Mouse (Mus musculus): Measurements from ENCODE around the gene Dnajc2. TPM values are rescaled to one million over a fixed set of nuclear protein-coding genes. Genes with fewer than 3 reads are reported as not detected.
A peak's percentile ranks its signal among the peaks of the same experiment; 100 is the strongest.

The Dnajc2 gene
- polyA plus RNA-seq, 1 experiment from 2014 or later, result 34.2 TPM

DNA sequence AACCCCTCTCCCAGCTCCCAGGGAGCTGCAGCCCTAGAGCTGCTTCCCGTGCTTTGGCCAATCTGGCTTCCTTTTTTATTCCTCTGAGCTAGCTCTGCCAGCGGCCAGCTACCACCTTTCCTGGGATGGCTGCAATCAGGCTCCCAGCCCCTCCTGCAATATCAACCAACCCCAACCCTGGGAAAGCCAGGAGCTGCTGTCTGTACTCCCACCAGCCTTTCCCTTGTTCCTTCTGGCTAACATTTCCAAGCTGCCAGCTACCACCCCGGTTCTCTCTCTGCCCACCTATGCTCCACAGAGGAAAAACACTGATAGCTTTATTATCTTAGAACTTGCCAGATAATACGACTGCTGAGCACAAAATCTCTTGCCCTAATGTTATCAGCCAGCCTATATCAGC, 19.8 kb upstream of the Dnajc2 start:
- peaks cover 25% of the 10 kb centered on the region for H3K36me3 ChIP-seq (ENCODE audit: insufficient read depth, low read length)
- H3K27ac ChIP-seq (ENCODE audit: low read length), result no peak overlapping the region

DNA sequence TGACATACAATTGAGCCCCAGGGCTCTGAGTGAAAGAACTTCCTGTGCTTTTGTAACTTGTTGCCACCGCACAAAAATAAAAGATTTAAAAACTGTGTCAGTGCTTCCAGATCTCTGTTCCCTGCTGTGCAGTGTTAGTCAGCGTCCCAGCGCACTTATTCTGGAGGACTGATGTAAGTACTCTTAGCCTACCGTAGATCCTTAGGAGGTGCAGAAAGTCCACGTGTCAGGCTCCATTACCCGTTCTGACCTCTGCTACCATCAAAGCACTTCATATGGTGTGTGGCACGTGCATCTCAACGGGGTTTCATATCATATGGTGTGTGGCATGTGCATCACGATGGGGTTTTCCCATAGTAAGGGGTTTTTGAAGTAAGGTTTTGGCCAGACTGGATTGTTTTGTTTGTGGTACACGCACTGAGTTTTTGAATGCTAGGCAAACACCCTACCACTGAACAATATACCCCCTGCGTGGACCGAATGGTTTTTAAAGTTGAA, 18.7 kb upstream of the Dnajc2 start:
- ATAC-seq (no peak), DNase-seq (ENCODE audit: low spot score) (no peak)
- H3K9me3 ChIP-seq (ENCODE audit: low read length), result no peaks in the 10 kb centered on the region
- H3K4me1 ChIP-seq (ENCODE audit: insufficient read depth, low read depth, low read length), result no peaks in the 10 kb centered on the region
- H3K27me3 ChIP-seq (replicated peaks; ENCODE audit: insufficient read depth, low read length), result no peaks in the 10 kb centered on the region
- H3K9ac ChIP-seq (replicated peaks; ENCODE audit: low read depth), result no peak overlapping the region
- no peak overlapping the region for H3K27ac ChIP-seq (ENCODE audit: low read length)
- WGBS, result 83% methylated on average over 12 of the region's 12 CpGs
- H3K4me2 ChIP-seq (replicated peaks; ENCODE audit: low read depth, low read length), result no peak overlapping the region
- no peak overlapping the region for H3K4me3 ChIP-seq (ENCODE audit: low read depth, low read length)
- TF ChIP-seq CTCF (IDR thresholded peaks at IDR 0.05), result no peak
- TF ChIP-seq EP300 (IDR thresholded peaks at IDR 0.05), result no peak
- H3K36me3 ChIP-seq (ENCODE audit: insufficient read depth, low read length), result peaks cover 34% of the 10 kb centered on the region

More for the DNA sequence above, 19.8 kb upstream of the Dnajc2 start:
- no peaks in the 10 kb centered on the region for H3K9me3 ChIP-seq (ENCODE audit: low read length)
- DNase-seq (ENCODE audit: low spot score) (no peak), ATAC-seq (no peak)
- no peak overlapping the region for H3K4me2 ChIP-seq (replicated peaks; ENCODE audit: low read depth, low read length)
- H3K4me1 ChIP-seq (ENCODE audit: insufficient read depth, low read depth, low read length), result no peaks in the 10 kb centered on the region
- no peak overlapping the region for H3K4me3 ChIP-seq (ENCODE audit: low read depth, low read length)
- TF ChIP-seq EP300 (IDR thresholded peaks at IDR 0.05) (no peak), CTCF (IDR thresholded peaks at IDR 0.05) (no peak)
- WGBS, result 72% methylated on average over 4 of the region's 4 CpGs
- no peak overlapping the region for H3K9ac ChIP-seq (replicated peaks; ENCODE audit: low read depth)
- H3K27me3 ChIP-seq (replicated peaks; ENCODE audit: insufficient read depth, low read length), result no peaks in the 10 kb centered on the region

DNA sequence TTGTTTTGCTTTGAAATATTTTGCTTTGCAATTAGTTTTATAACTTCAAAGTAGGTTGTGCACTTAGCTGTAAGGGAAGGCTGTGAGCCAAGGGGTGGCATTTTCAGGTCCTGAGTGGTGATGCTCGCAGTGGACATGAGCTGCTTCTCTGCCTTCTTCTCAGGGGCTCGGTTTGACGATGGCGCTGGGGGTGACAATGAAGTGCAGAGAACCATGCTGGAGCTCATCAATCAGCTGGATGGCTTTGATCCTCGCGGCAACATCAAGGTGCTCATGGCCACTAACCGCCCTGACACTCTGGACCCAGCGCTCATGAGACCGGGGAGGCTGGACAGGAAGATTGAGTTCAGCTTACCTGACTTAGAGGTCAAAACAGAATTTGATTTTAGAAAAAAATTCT, 17.9 kb upstream of the Dnajc2 start:
- no peaks in the 10 kb centered on the region for H3K4me1 ChIP-seq (ENCODE audit: insufficient read depth, low read depth, low read length)
- H3K9ac ChIP-seq (replicated peaks; ENCODE audit: low read depth), result no peak overlapping the region
- H3K36me3 ChIP-seq (ENCODE audit: insufficient read depth, low read length), result peaks cover 34% of the 10 kb centered on the region
- H3K27me3 ChIP-seq (replicated peaks; ENCODE audit: insufficient read depth, low read length), result no peaks in the 10 kb centered on the region
- H3K27ac ChIP-seq (ENCODE audit: low read length), result no peak overlapping the region
- TF ChIP-seq EP300 (IDR thresholded peaks at IDR 0.05) (no peak), CTCF (IDR thresholded peaks at IDR 0.05) (no peak)
- no peak for DNase-seq (ENCODE audit: low spot score)
- 87% methylated on average over 9 of the region's 9 CpGs for WGBS
- no peak overlapping the region for H3K4me3 ChIP-seq (ENCODE audit: low read depth, low read length)
- no peak overlapping the region for H3K4me2 ChIP-seq (replicated peaks; ENCODE audit: low read depth, low read length)
- no peaks in the 10 kb centered on the region for H3K9me3 ChIP-seq (ENCODE audit: low read length)
- no peak for ATAC-seq

DNA sequence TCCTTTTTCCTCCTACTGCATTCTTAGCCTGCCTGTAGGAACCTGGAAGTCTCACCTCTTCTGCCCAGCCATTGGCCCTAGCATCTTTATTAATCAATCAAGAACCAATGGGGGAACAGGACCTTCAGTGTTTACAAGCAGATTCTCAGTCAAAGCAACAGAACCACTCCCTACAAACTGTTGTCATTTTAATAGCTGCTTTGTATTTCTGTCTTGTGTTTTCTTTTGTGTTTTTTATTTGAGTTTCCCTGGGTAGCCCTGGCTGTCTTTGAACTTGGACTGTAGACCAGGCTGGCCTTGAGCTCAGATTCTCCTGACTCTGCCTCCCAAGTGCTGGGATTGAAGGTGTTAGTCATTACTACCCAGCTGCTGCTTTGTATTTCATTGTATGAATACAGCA, 7.1 kb upstream of the Dnajc2 start:
- no peak for DNase-seq (ENCODE audit: low spot score)
- Histone ChIP-seq H3K27me3 (replicated peaks; ENCODE audit: insufficient read depth, low read length) (no peaks in the 10 kb centered on the region), H3K36me3 (ENCODE audit: insufficient read depth, low read length) (peaks cover 15% of the 10 kb centered on the region; the same call in 1 of the 2 replicates), H3K9me3 (ENCODE audit: low read length) (no peaks in the 10 kb centered on the region), H3K4me1 (ENCODE audit: insufficient read depth, low read depth, low read length) (0 out of 2 replicates have a peak, but pooled peaks cover 6% of the 10 kb centered on the region), H3K27ac (ENCODE audit: low read length) (no peak overlapping the region), H3K9ac (replicated peaks; ENCODE audit: low read depth) (no peak overlapping the region), H3K4me2 (replicated peaks; ENCODE audit: low read depth, low read length) (no peak overlapping the region), H3K4me3 (ENCODE audit: low read depth, low read length) (no peak overlapping the region)
- TF ChIP-seq CTCF (IDR thresholded peaks at IDR 0.05), result no peak
- no peak for TF ChIP-seq EP300 (IDR thresholded peaks at IDR 0.05)
- ATAC-seq, result no peak

DNA sequence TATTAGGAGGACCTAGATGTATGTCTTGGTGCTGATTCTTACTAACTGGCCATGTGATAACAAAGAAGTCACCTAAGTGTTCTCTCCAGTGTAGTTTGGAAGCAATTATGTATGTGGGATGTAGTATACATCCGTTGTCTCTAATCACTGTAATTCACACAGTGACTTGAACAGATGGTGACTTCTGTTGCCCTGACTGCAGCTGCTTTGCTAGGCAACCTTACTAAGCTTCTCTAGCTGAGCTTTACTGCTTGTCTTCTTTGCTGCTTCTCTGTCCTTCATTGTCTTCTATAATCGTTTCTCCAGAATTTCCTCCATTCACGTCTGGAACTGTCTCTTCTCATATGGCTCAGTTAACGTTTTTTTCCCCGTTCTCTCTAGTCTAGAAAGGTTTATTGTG, 4.0 kb upstream of the Dnajc2 start:
- no peak for ATAC-seq
- 78% methylated on average over 5 of the region's 5 CpGs for WGBS
- Histone ChIP-seq H3K4me2 (replicated peaks; ENCODE audit: low read depth, low read length) (no peak overlapping the region), H3K27ac (ENCODE audit: low read length) (no peak overlapping the region), H3K36me3 (ENCODE audit: insufficient read depth, low read length) (0 out of 2 replicates have a peak, but pooled peaks cover 3% of the 10 kb centered on the region), H3K4me3 (ENCODE audit: low read depth, low read length) (no peak overlapping the region), H3K4me1 (ENCODE audit: insufficient read depth, low read depth, low read length) (0 out of 2 replicates have a peak, but pooled peaks cover 6% of the 10 kb centered on the region), H3K27me3 (replicated peaks; ENCODE audit: insufficient read depth, low read length) (no peaks in the 10 kb centered on the region), H3K9ac (replicated peaks; ENCODE audit: low read depth) (no peak overlapping the region), H3K9me3 (ENCODE audit: low read length) (no peaks in the 10 kb centered on the region)
- no peak for DNase-seq (ENCODE audit: low spot score)
- TF ChIP-seq EP300 (IDR thresholded peaks at IDR 0.05) (no peak), CTCF (IDR thresholded peaks at IDR 0.05) (no peak)

DNA sequence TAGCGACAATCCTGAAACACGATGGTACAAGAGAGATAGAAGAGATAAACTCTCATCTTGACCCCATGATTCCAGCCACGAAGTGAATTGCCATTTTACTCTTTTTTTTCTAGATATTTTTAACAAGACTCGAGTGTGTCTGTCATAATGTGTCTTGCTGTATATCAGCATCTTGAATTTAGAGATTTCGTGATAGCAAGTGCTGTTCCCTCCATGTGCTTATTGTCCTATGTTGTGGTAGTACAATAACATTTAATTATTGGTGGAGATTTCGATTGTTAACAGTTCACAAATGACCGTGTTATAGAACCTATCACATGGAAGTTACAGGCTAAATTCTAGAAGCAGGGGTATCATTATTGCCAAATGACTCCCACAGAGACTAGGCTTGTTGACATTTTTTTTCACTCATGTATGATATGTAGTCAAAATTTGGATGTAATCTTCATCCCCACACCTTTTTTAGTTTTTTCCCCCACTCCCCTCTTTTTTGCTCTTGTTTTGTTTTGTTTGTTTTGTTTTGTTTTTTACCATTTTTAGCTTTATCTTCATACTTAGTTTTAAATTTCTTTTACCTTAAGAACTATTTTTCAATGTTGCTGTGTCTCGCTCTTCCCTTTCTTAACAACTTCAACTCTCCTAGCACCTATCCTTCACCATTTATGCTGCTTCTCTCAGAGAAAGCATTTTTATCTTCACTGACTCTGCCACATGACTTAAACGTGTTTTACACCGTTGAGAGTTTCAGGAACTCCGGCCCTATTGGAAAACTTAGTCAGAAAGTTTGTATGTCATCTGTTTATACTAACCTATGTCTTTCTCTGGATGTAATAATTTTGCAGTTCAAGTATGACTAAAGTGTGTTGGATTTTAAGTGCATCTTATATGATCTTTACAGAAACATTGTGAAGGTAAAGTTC, 2.4 kb upstream of the Dnajc2 start:
- Histone ChIP-seq H3K4me1 (ENCODE audit: insufficient read depth, low read depth, low read length) (0 out of 2 replicates have a peak, but pooled peaks cover 6% of the 10 kb centered on the region), H3K9ac (replicated peaks; ENCODE audit: low read depth) (peak overlapping the region; percentile 96), H3K27me3 (replicated peaks; ENCODE audit: insufficient read depth, low read length) (no peaks in the 10 kb centered on the region), H3K9me3 (ENCODE audit: low read length) (no peaks in the 10 kb centered on the region), H3K4me2 (replicated peaks; ENCODE audit: low read depth, low read length) (peak overlapping the region; percentile 70), H3K4me3 (ENCODE audit: low read depth, low read length) (peak overlapping the region; percentile 97), H3K27ac (ENCODE audit: low read length) (peak overlapping the region; percentile 87), H3K36me3 (ENCODE audit: insufficient read depth, low read length) (peaks cover 6% of the 10 kb centered on the region; the same call in 1 of the 2 replicates)
- 30% methylated on average over 11 of the region's 11 CpGs for WGBS
- DNase-seq (ENCODE audit: low spot score) (no peak), ATAC-seq (no peak)
- TF ChIP-seq CTCF (IDR thresholded peaks at IDR 0.05) (no peak), EP300 (IDR thresholded peaks at IDR 0.05) (no peak)

All from lung, postnatal 0 days (tissue).